Mouse (Mus musculus): Measurements from ENCODE around the gene Smok3b.
"Not testable (repeated sequence)": the region's sequence is repeated elsewhere in the genome, so short reads cannot be mapped to it uniquely, and the experiment has no call there.

Smok3b gene

DNA sequence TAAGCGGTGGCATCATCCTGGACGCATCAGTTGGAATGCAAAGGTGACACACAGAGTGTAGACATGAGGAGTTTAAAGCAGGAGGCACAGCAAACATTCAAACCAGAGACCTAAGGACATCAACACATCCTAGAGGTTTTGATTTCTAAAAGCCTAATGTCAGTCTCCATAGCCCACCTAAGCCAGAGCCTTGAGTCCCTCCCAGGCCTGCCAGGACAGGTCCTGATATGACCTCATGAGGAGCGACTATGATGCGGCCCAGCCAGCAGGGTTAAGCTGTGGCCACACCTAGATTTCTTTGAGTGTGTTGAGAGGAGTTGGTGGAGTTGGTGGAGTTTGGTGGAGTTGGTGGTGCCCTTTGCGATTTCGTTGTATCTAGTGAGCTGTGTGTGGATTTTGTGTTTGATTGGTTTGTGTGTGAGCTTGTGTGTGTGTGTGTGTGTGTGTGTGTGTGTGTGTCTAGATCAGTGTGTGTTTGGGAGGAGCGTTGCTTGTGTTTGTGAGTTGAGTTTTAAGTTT is at the start of gene Smok3b, which contains the start of gene Smok3a:
TSS of gene Smok3b (plus strand) at position 469 of the 519 bp plus-strand sequence.
TSS of gene Smok3a (plus strand) at position 301 of the 519 bp plus-strand sequence.
- DNase-seq, result not testable (repeated sequence)

DNA sequence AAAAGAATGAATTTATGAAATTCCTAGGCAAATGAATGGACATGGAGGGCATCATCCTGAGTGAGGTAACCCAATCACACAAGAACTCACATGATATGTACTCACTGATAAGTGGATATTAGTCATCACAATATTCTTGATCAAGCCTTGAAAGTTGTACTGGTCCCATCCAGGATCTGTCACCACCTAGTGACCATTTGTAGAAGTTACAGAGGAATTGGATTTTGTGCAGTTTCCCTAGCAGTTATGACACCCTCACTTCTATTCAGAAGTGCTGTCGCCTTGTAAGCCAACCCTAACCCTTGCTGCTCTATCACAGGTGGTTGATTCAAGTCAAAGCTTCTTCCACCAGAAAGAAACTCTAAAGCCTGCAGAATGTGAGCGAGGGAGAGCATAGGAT is 48.1 kb upstream of the Smok3b start:
- DNase-seq, result no peak

DNA sequence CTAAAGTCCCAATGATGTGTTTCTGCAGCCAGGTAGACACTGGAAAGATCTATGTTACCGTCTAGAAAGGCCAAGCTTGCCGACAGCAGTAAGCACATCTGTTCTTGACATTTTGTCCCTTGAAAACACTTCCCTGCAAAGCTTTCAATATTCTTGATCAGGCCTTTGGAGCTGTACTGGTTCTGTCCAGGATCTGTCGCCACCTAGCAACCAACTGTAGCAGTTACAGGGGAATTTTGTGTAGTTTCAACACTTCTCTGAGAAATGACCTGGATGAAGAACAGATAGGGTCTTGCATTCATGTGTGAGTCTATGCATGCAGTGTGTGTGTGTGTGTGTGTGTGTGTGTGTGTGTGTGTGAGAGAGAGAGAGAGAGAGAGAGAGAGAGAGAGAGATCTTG is 47.5 kb upstream of the Smok3b start:
- DNase-seq, result no peak

DNA sequence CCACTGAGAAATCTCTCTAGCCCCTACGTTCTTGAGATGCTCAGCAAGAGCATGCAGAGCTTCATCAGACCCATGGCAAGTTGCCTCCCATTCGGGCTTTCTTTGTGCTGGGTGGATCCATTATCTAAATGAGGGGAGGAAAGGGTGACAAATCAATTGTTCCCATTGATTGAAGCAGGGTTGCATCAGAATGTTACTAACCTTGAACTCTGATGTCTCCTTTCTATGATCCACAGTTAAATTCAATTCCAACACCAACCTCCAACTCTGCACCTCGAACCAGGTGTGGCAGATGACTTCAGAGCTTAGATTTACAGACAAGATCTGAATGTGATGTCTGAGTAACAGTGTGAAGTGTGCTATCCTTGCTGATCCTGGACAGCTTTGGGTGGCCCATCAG is 46.5 kb upstream of the Smok3b start:
- DNase-seq, result no peak

DNA sequence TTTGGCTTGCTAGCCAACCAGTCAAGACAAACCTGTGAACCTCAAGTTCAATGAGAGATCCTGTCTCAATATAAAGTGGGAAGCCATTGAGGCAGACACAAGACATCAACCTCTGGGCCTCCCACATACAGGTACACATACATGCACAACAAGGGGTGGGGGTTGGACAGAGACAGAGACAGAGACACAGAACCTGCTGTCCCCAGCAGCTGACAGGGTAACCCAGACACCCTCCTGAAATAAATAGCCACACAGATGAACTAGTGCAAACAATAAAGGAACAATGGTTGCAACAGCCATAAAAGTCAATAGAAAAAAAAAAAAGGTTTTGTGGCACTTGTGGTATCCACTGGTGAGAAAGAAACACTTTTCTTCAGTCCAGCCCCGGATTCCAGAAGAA is 45.8 kb upstream of the Smok3b start:
- no peak for DNase-seq

DNA sequence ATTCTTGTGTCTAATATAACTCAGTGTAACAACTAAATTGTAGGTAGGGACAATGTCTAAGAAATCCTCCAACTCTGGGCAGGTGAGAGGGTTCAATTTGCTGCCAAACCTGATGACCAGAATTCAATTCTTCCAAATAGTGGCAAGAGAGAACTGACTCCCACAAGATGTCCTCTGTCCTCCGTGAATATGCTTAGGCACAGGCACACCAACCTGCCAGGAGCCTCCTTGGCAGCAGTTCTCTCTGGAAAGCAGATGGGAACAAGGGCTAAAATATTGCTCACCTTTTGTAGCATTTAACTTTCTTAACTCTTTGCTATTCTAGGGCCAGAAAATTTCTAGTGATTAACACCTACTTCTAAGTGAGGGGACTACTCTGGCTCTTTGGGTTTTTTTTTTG is 43.9 kb upstream of the Smok3b start:
- DNase-seq, result no peak

DNA sequence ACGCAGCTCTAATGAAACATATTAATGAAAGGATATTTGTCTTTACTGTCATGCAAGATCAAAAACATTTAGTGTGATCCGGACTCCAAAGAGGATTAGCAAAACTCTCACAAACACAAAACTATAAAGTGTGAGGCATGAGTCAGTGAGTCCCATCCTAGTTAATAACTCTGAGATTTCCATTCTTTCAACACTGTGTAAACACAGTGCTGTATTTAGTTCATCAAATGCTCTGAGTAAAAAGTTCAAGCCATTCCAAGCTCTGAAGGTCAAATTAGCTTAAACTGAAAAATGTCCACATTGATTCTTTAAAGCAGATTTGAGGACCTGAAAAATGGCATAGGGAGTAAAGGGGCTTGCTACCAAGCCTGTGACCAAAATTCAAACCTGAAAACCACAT is 42.1 kb upstream of the Smok3b start:
- DNase-seq, result no peak

DNA sequence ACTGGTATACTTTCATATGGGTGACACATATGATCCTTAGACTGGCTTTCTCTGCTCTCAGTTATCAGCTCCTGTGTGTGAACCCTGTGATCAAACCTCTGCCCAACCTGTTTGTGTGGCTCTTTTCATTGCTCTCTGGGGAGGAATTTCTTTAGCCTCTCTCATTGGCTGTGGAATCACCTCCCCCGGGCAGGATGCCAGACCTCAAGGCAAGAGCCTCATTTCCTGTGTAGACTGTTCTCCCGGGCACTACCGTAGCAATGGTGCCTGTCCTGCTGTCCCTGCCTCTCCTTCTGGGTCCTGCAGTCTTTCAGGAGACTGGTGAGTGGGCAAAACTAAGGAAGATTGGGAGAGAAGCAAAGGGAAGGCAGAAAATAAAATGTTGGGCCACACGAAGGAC is 39.9 kb upstream of the Smok3b start, which contains the start of gene Azgp1:
TSS of gene Azgp1 (plus strand) at position 221 of the 400 bp plus-strand sequence.
- DNase-seq, result peak; percentile 4

DNA sequence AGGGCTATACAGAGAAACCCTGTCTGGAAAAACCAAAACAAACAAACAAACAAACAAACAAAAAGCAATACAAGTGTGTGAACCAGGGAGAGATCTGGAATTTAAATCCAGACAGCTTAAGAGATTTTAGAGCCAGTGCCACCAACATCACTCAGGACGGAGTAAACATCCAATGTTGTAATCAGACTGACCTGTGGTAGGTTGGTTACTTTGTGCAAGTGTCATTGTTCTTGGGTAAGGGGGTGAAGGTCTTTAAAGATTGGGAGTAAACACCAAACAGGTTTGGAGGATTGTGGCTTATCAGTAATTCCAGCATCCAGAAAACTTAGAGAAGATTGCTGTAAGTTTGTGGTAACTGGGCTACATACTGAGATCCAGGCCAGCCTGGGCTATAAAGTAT is 34.9 kb upstream of the Smok3b start:
- no peak for DNase-seq

DNA sequence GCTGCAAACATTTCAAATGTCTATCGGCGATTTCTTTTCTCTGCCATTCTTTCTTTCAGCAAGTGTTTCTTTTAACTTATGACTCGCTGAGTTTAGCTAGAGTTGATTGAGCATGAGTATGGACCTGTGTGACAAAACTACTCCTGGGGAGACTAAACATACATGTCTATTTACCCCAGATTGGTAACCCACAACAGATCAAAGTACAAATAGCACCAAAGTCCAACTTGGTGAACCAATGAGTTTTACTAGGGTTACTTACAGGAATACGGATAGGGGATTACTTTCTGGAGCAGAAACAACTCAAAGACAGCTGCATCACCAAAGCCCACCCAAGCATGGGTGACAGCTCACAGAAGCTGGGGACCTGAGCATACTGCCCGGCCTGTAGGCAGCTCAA is 11.8 kb upstream of the Smok3b start:
- DNase-seq, result no peak

DNA sequence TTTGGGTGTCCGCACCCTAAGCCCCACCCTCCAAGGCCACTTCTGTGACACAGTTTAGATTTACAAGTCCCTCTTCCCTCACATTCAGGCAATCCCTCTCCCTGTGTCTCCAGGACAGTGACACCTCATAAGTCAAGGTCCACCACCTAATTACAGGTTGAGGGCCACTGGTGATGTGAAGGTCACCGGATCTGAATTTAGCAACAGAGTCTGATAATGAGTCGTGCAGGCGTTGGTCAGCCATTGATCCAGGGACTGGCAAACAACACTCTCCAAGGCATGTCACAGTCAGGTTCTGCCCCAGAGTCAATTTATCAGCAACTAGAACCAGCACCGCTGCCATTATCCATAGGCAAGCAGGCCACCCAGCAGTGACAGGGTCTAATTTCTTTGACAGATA is 8.8 kb upstream of the Smok3b start:
- DNase-seq, result no peak

DNA sequence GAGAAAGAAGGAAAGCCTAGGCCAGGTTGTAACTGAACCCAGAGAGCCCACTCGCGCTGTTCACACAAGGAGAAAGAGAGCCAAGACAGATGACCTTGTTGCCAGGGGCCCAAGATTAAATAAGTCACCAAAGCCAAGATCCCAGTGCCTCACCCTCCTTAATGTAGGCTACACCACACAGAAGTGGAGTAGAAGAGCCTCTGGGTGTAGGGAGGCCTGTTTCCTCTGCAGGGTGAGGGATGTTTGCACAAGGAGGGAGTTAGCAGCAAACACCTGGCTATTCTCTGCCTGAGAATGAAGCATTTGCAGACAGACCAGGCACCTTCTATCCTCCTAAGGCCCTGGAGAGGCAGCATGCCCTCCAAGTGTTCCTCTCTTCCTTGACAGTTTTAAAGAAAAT is 4.7 kb upstream of the Smok3b start:
- DNase-seq, result no peak

DNA sequence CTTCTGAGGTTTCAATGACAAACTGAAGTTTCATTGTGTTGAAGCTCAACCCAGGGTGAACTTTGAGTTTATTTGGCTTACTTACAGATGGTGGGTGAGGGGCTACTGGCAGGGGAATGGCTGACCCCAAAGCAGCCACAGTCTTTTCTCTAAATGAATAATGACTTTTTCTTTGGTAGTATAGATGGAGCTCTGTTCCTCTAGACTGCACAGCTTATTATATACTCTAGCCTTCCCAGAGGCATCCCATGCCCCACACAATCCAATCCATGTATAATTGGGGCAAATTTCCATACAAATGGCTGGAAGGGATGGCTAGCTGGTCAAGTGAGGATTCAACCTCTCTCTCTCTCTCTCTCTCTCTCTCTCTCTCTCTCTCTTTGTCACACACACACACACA is 4.2 kb upstream of the Smok3b start:
- DNase-seq, result no peak

DNA sequence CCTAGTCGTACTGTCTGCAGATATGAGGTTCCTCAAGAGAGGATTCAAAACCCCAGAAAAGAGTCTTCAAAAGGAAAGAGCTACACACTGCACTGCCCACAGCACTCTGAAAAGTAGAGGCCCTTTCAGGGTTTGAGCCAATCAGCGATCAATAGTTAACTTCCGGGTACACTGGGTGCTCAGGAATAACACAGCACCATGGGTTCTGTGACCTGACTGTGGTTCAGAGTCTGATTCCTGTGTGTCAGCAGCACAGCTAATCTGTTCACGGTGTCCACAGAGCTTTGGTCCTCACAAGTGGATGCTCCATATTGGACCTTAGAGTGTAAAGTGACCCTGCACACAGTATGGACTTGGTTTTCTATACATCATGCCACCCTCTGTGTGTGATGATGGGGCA is 1.7 kb upstream of the Smok3b start:
- not testable (repeated sequence) for DNase-seq

DNA sequence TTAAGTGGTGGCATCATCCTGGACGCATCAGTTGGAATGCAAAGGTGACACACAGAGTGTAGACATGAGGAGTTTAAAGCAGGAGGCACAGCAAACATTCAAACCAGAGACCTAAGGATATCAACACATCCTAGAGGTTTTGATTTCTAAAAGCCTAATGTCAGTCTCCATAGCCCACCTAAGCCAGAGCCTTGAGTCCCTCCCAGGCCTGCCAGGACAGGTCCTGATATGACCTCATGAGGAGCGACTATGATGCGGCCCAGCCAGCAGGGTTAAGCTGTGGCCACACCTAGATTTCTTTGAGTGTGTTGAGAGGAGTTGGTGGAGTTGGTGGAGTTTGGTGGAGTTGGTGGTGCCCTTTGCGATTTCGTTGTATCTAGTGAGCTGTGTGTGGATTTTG is 31.7 kb downstream of the Smok3b start, which contains the start of gene Smok3c:
TSS of gene Smok3c (plus strand) at position 301 of the 400 bp plus-strand sequence.
- not testable (repeated sequence) for DNase-seq

DNA sequence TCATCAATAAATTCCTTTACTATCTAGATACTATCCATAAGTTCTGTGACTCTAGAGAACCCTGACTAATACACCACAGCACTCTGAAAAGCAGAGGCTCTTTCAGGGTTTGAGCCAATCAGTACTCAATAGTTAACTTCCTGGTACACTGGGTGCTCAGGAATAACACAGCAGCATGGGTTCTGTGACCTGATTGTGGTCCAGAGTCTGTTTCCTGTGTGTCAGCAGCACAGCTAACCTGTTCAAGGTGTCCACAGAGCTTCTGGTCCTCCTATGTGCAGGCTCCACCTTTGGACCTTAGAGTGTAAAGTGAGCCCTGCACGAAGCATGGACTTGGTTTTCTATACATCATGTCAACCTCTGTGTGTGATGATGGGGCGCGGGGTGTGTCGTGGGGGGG is 52.6 kb downstream of the Smok3b start:
- no peak for DNase-seq

DNA sequence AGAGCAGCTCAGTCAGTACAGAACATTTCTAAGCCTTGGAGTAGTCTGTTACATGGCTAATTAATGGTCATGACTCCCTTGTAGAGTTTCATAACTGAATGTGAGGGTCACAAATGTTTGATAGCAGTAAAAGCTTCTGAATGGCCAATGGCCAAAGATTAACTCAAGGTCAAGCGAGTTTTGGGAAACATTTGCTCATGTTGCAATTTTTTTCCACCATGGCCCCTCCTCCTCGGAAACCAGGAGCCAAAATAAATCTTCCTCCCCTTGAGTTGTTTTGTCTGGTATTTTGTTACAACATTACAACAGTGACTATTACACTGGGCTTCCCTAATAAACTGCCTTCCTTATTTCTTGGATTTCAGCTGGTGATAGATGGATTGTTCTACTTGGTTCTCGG is 54.5 kb downstream of the Smok3b start:
- peak; percentile 47 for DNase-seq

DNA sequence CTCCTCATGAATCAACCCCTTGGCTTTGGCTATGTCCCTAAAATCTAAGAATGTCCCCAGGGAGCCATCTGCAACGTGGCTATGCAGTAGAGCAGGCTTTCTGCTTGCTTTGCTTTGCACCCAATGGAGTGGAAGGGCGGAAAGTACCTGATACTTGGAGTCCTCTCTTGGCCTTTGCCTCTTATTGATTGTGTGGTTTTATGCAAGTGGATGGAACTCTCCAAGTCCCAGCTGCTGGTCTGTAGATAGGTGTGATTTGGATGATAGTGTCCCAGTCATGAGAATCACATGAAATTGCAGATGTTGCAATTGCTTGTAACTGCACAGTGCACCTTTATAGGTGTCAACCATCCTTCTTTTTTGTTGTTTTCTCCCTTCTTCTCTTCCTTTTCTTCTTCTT is 54.9 kb downstream of the Smok3b start:
- no peak for DNase-seq

DNA sequence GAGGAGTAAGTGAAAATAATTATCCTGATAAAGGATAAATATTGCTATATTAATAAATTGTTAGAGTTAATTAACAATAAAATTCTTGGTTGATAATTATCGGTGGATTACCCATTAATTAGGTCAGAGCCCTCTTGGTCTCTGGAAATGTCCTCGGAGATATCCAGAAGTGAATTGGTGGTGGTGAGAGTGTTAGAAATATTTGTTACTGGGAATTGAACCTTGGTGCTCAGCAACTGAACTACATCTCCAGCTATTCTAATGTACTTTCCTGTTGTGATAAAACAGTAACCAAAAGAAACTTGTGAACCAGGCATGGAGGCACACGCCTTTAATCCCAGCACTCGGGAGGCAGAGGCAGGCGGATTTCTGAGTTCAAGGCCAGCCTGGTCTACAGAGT is 59.2 kb downstream of the Smok3b start:
- DNase-seq, result no peak

DNA sequence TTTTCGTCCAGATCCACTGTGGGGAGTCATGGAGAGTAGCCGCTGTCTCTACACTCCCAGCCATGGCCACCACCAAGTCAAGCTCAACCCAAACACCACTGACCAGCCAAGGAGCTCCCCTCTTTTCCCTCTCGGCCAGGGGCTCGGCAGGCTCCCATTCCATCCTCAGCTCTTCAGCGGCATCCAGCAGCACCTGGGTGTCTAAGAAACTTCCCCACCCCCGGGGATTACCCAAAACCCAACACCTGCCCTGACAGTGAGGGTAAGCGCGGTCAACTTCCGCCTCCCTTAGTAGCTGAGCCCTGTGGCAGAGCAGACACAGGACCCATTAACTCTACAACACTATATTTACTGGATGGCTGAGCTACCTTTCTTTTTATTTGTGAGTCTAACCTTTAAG is 60.2 kb downstream of the Smok3b start:
- DNase-seq, result no peak

DNA sequence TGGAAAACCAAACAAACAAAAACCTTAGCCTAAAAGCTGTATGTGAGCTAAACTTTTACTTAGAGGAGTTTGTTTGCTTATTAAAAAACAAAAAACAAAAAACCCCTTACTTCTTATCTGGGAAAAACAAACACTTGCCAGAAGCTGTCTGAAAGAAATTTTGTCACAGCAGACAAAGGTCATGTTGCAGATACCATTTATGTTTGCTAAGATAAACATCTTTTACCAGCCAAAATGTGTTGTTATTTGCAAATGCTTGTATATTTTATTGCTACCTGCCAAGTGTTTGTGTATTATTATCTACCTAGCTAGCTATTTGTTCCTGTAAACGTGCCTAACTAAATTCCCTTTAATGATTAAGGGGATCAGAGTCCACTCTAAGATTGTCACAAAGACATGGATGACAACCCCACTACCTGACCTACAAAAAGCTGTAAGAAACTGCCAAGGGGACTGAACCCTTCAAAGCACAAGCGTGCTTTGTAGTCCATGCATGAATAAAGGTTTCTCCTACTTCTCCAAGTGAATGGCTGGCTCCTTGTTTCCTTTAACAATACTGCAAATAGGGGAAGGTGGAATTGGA is 62.2 kb downstream of the Smok3b start:
- DNase-seq, result no peak

DNA sequence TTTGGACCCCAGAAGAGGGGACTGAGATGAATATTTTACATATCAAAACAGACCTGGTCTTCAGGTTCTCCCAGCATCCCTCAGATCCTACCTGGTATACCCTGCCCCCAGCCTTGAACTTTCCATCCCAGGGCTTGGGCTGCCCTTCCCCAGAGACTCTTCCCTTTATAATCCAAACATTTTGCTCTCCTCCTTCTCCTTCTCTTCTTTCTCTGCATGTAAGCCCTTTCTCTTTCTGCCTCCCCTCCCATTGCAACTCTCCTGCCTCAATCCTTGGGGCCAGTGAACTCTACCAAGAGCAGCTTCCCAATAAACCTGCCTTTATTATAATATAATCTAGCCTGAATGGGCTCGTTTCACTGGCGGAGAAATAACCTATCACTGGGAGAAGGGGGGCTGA is 62.7 kb downstream of the Smok3b start:
- DNase-seq, result no peak

DNA sequence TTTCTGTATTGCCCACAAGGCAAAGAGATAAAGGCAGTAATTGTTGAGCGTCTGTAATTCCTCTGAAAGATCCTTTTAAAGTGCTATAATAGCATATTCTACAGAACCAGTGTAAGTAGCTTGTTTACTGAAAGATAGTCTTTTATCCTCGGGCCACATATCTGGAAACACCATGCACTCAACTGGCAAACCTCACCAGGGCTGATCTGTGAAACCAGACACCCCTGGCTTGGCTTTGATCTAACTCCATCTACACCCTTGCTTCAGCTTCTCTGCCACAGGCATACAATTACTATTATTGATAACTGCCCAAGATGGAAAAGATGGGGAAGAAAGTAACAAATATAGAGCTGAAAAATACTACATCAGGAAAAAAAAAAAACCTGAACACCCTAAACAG is 63.3 kb downstream of the Smok3b start:
- no peak for DNase-seq

DNA sequence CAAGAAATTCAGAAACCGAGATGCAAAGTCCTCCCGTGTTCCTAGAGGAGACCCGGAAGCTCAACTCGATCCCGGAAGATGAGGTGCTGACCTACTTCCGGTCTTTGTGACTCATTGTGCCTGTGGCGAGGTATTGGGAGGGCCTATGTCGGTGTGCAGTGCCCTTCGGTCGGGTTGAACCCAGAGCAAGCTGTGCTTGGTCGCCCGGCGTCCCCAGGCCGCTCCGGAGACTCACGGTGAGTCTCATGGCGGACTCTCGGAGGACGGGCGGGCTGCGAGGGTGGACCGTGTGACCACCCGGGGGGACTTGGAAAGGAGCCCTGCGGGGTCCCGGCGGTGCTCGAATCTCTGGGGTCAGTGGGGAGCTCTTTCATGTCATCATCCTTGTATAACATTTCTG is 63.8 kb downstream of the Smok3b start, which contains the start of gene Zkscan1:
TSS of gene Zkscan1 (plus strand) at position 89 of the 400 bp plus-strand sequence.
- DNase-seq, result peak; percentile 89

DNA sequence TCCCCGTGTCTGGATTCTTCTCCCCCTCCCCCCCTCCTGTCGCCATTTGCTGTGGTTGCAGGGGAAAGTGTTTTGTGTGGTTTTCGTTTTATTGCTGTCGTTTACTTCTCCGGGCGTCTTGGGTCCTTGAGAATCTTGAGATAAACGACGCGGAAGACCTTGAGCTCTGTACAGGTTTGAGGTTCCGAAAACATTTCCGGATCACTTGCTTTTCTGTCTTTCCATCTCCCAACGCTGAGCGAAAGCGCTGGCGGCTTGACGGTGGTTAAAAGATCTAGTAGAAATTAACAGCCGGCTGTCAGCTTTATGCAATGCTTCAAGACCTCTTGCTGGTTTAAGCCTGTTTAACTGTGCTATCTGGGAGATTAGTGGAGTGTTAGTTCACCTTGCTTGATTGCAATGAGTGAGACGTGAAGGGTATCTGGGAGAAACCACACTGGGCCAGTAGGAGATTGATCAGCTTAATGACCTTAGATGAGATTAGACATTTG is 64.2 kb downstream of the Smok3b start:
- DNase-seq, result peak; percentile 22

All from kidney, postnatal 14 days (tissue).